Mouse (Mus musculus) heart, adult 2 months (tissue): ENCODE measurements around the gene Anks1. TPM values are rescaled to one million over a fixed set of nuclear protein-coding genes. Genes with fewer than 3 reads are reported as not detected.
"Not testable (repeated sequence)": the region's sequence is repeated elsewhere in the genome, so short reads cannot be mapped to it uniquely, and the experiment has no call there.

ENCODE experiments used
- DNase-seq, 2 experiments: peaks; one replicate each; pipeline ENCODE4 v3.0.0; 2021
- H3K27ac ChIP-seq: fragments of 200-600 bp; 2 replicates; pipeline ENCODE4 v1.8.1; 2022
- H3K27me3 ChIP-seq: fragments of 200-500 bp; 2 replicates; pipeline ENCODE4 v1.6.1; 2012; ENCODE audit warnings: mild to moderate bottlenecking, low read length, inconsistent platforms, mixed read lengths; ENCODE audit not compliant: control insufficient read depth, insufficient read depth
- H3K36me3 ChIP-seq: fragments of 200-500 bp; 2 replicates; pipeline ENCODE4 v1.6.1; 2012; ENCODE audit warnings: low read length, inconsistent platforms; ENCODE audit not compliant: control insufficient read depth, insufficient read depth
- H3K4me1 ChIP-seq: fragments of 200-500 bp; 2 replicates; pipeline ENCODE4 v1.6.1; 2011; ENCODE audit warnings: low read length; ENCODE audit not compliant: control insufficient read depth, insufficient read depth
- H3K4me3 ChIP-seq: fragments of 200-600 bp; 2 replicates; pipeline ENCODE4 v1.8.1; 2022
- H3K79me2 ChIP-seq: fragments of 200-500 bp; replicated peaks from 2 replicates; pipeline ENCODE4 v1.6.1; 2012; ENCODE audit warnings: mild to moderate bottlenecking, inconsistent platforms, low read length, moderate library complexity, mixed read lengths; ENCODE audit not compliant: control insufficient read depth, insufficient read depth
- H3K9ac ChIP-seq: fragments of 200-500 bp; 2 replicates; pipeline ENCODE4 v1.6.1; 2012; ENCODE audit warnings: low read depth, mild to moderate bottlenecking, control low read depth, inconsistent platforms, low read length, mixed read lengths
- CTCF ChIP-seq: fragments of 200-600 bp; IDR thresholded peaks from 2 replicates; pipeline ENCODE4 v1.8.1; 2022; ENCODE audit warnings: antibody characterized with exemption, mild to moderate bottlenecking, moderate library complexity
- EP300 ChIP-seq: fragments of 200-500 bp; IDR thresholded peaks from 2 replicates; pipeline ENCODE4 v1.6.1; 2011; ENCODE audit warnings: low read depth, low read length, control low read depth; ENCODE audit not compliant: insufficient read depth
- POLR2A ChIP-seq: fragments of 200-500 bp; IDR thresholded peaks from 2 replicates; pipeline ENCODE4 v1.6.1; 2011; ENCODE audit warnings: mild to moderate bottlenecking, low read depth, low read length, control low read depth; ENCODE audit not compliant: insufficient read depth
- WGBS: fragments of 180-500 bp; shearing (Covaris S2); methylation state at CpG from one replicate; pipeline ENCODE4 v1.1.7; 2018; 5-methylcytosine and 5-hydroxymethylcytosine counted together
- intact Hi-C: fragments of 180-260 bp; cut with DNase I; formaldehyde crosslinking; loops from one replicate; pipeline ENCODE4 v1.15.1; 2025
- polyA plus RNA-seq: library from polyadenylated mRNA; depleted of rRNA; stranded (reverse); fragments of >200 nt; gene quantifications from 2 replicates; pipeline ENCODE4 v1.2.3, GENCODE M21; 2012
- total RNA-seq, 2 experiments: library from RNA; stranded (reverse); gene quantifications; 2 replicates each; pipeline ENCODE4 v1.2.3; 2021

Anks1 gene
- total and polyA plus RNA-seq, 3 experiments = 51.6 to 76.4 (median 64.4) TPM

DNA sequence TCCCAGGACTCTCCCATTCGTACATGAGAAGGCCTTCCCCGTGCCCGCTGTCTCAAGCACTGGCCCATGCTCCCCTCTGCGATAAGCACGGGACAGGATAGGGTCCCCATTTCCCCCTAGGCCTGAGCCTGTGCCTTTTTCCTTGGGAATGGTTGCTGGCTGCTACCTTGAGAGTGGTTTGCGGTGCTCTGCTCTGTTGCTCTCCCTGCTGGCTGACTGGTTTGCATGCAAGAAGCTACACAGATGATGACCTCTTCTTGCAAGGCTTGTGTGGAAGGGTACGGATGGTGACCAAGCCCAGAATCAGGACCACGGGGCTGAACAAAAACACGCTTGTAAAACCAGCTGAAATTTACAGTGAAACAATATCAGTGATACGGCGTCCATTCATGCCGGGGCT is 75.3 kb downstream of the Anks1 start:
- no peak for TF ChIP-seq POLR2A
- TF ChIP-seq CTCF = peak; percentile 63
- no peak for TF ChIP-seq EP300
- intact Hi-C loops = loop anchor here (5.0 kb wide), 1 partner anchor 332 kb away; no protein-coding TSS in a partner anchor
- H3K79me2 ChIP-seq = no peaks in the 10 kb centered on the region

DNA sequence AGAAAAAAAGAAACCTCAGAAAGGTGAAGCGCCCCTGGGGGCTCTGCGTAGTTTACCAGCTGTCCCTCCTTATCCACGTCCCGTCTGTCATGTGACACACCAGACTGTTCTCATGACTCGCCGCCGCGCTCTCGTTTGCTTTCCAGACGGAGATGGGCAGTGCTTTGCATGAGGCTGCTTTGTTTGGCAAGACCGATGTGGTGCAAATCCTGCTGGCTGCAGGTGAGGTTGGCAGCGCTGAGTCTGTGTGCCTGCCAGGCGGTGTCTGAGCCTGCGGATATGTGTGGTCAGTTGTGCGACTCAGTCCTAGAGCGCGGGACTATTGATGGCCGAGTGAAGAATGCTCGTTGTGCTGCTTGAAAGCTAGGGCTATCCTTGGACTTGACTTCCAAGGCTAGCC is 77.0 kb downstream of the Anks1 start:
- WGBS = 95% methylated on average over 19 of the region's 19 CpGs
- Histone ChIP-seq H3K27ac (no peak overlapping the region), H3K9ac (no peak overlapping the region), H3K27me3 (no peaks in the 10 kb centered on the region), H3K79me2 (no peaks in the 10 kb centered on the region), H3K4me1 (peaks cover 2% of the 10 kb centered on the region), H3K4me3 (no peak overlapping the region), H3K36me3 (no peaks in the 10 kb centered on the region)
- intact Hi-C loops = loop anchor here (5.0 kb wide), 1 partner anchor 176 kb away; no protein-coding TSS in a partner anchor
- TF ChIP-seq POLR2A (no peak), CTCF (no peak), EP300 (no peak)
- no peak for DNase-seq

More for the DNA sequence above, 75.3 kb downstream of the Anks1 start:
- DNase-seq = no peak
- H3K36me3 ChIP-seq = no peaks in the 10 kb centered on the region
- H3K9ac ChIP-seq = no peak overlapping the region
- H3K4me3 ChIP-seq = no peak overlapping the region
- H3K27me3 ChIP-seq = no peaks in the 10 kb centered on the region
- H3K27ac ChIP-seq = no peak overlapping the region
- peaks cover 2% of the 10 kb centered on the region for H3K4me1 ChIP-seq
- WGBS = 90% methylated on average over 12 of the region's 12 CpGs

DNA sequence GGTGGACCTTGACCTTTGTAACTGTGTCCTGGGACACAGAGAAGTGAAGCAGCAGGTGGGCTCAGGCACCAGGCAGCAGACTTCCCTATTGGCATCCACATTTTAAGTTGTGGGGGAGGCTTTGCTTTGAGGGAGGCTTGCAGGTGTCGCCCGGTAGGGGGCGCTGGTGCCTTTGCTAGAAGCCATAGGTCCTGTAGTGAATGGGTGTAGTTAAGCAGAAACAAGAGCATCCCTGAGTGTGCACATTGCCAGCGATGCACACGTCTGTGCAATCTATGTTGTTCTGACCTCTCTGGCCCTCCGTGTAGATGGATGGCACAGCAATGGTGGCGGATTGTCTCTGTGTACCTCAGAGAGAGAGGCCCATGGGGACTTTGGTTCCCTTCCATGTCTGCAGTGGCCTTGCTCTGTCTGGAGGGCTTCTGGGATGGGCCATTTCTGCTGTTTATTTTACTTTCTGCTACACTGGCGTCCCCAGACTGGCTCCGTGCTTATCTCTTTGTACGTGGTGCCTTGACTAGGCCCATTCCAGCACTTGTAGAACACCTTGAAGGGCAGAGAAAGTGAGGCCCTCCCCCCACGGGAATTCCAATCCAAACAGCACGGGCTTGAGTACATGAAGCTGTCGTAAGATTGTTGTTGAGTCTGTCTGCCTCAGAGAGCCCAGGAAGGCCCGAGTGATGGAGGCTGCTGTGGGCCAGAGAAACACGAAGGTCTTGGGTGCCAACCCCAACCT is 80.9 kb downstream of the Anks1 start:
- no peak overlapping the region for H3K4me3 ChIP-seq
- no peaks in the 10 kb centered on the region for H3K79me2 ChIP-seq
- DNase-seq = peak; percentile 80 to 89
- TF ChIP-seq EP300 (peak; percentile 95), POLR2A (no peak), CTCF (peak; percentile 100; the same call in 1 of the 2 replicates)
- no peaks in the 10 kb centered on the region for H3K4me1 ChIP-seq
- H3K27me3 ChIP-seq = no peaks in the 10 kb centered on the region
- H3K36me3 ChIP-seq = no peaks in the 10 kb centered on the region
- no peak overlapping the region for H3K27ac ChIP-seq
- WGBS = 40% methylated on average over 15 of the region's 15 CpGs
- intact Hi-C loops = loop anchor here (1.0 to 5.0 kb wide), 3 partner anchors 72 to 172 kb away; no protein-coding TSS in a partner anchor
- H3K9ac ChIP-seq = no peak overlapping the region

DNA sequence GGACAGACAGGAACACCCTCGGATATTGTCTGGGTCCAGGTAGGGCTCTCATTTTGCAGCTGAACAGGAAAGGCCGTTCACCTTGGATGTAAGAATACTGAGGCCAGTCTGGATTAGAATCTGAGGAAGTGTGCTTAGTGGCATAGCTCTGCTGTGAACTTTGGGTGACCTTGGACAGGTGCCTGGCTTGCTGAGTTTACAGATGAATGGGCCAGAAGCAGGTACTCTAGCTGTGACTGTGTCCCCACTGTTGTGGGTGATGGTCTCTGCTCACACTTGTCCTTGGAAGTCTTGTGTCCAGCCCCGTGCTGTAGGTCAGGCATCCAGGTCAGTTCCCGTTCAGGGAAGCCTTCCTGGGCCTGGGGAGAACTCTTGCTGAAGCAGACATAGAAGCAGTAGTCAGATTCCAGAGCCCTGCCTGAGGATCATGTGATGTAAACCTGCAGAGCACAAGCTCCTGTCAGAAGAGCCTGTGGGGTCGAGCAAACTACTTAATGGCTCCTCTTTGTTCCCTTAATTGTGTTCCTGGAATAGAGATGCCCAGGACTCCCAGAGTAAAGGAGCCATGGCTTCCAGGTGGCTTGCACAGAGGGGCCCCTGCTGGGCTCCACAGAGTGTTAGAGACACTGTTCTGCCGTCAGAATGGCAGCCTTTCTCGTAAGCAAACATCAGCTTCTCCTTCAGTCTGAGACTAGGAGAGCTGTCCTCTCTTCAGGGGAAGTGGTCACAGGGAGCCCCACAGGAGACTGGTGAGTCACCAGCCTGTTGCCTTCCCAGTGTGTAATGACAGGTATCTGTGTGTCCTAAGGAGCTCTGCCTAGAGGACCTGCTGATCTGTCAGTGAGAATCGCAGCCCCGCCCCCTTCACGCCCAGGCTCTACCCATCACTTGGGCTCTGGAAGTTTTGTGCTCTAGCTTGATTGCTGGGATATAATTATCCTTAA is 85.2 kb downstream of the Anks1 start:
- intact Hi-C loops = loop anchor here (5.0 kb wide), 1 partner anchor 68 kb away; no protein-coding TSS in a partner anchor
- no peaks in the 10 kb centered on the region for H3K4me1 ChIP-seq
- 73% methylated on average over 10 of the region's 10 CpGs for WGBS
- no peaks in the 10 kb centered on the region for H3K27me3 ChIP-seq
- TF ChIP-seq CTCF (no peak), EP300 (no peak), POLR2A (no peak)
- H3K27ac ChIP-seq = no peak overlapping the region
- H3K4me3 ChIP-seq = no peak overlapping the region
- no peaks in the 10 kb centered on the region for H3K79me2 ChIP-seq
- no peaks in the 10 kb centered on the region for H3K36me3 ChIP-seq
- DNase-seq = no peak
- H3K9ac ChIP-seq = no peak overlapping the region

DNA sequence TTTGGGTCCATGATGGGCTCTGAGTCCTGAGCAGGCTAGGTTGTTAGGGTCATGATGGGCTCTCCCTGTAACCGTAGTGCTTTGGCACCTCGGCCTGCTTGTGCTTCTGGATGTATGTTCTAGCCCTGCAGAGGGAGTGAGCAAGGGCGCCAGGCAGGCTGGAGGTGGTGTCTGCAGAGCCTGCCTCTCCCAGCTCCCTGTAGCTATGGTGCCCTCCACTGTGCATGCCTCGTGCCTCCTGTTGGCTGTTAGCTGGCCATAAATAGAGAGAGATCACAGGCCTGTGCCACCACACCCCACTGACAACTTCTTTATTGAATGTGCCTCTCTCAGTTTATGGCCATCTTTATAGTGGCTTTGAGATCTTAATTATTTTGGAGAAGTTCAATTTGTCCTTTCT is 87.2 kb downstream of the Anks1 start:
- Histone ChIP-seq H3K27me3 (no peaks in the 10 kb centered on the region), H3K27ac (no peak overlapping the region), H3K79me2 (no peaks in the 10 kb centered on the region), H3K36me3 (no peaks in the 10 kb centered on the region), H3K4me3 (no peak overlapping the region), H3K4me1 (no peaks in the 10 kb centered on the region), H3K9ac (no peak overlapping the region)
- intact Hi-C loops = loop anchor here (5.0 kb wide), 1 partner anchor 36 kb away; no protein-coding TSS in a partner anchor
- no peak for DNase-seq
- 77% methylated on average over 4 of the region's 4 CpGs for WGBS
- TF ChIP-seq POLR2A (no peak), CTCF (peak; percentile 29), EP300 (no peak)

DNA sequence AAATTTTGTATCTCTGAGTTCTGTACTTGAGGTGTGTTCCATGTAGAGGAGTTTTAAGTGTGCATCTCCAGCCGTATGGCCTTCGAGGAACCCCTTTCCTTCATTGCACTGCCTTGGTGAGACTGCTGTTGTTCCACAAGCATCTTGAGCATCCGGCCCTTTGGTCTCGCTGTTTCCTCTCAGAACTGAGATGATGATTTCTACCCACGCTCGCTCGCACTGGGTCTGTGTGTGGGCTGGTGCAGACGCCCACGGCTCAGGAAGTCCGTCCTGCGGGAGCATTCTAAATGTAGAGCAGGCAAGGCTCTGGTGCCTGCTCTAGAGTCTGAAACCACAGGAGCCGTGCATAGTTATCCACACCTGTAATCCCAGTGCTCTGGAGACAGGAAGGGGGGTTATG is 88.1 kb downstream of the Anks1 start:
- DNase-seq = no peak
- H3K9ac ChIP-seq = no peak overlapping the region
- WGBS = 39% methylated on average over 12 of the region's 12 CpGs
- no peak overlapping the region; the same call in 1 of the 2 replicates for H3K27ac ChIP-seq
- intact Hi-C loops = loop anchor here (5.0 kb wide), 1 partner anchor 35 kb away; no protein-coding TSS in a partner anchor
- no peaks in the 10 kb centered on the region for H3K27me3 ChIP-seq
- no peaks in the 10 kb centered on the region for H3K79me2 ChIP-seq
- TF ChIP-seq CTCF (no peak), EP300 (no peak), POLR2A (no peak)
- H3K36me3 ChIP-seq = no peaks in the 10 kb centered on the region
- no peak overlapping the region for H3K4me3 ChIP-seq
- H3K4me1 ChIP-seq = no peaks in the 10 kb centered on the region

DNA sequence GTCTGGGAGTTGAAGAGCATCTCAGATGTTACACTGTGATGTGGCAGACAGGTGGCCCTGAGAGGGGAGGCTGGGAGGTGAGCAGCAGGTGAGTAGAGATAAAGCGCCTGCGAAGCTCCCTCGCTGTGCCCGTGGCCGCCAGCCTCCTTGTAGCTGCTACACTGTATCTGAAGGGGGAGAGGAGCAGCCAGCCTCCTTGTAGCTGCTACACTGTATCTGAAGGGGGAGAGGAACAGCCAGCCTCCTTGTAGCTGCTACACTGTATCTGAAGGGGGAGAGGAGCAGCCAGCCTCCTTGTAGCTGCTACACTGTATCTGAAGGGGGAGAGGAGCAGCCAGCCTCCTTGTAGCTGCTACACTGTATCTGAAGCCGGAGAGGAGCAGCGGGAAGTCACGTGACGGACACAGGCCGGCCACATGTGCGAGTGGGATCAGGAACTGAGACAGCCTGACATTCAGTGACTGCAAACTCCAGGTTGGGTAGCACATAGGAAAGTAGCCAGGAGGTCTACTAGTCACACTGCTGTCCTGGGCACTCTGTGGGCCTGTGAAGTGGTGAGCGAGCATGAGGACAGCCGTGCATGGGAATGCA is 90.7 kb downstream of the Anks1 start:
- not testable (repeated sequence) for DNase-seq, H3K36me3 ChIP-seq, H3K27ac ChIP-seq, H3K4me3 ChIP-seq, H3K79me2 ChIP-seq, H3K4me1 ChIP-seq, H3K27me3 ChIP-seq, H3K9ac ChIP-seq
- WGBS = 90% methylated on average over 13 of the region's 13 CpGs
- intact Hi-C loops = loop anchor here (5.0 kb wide), 1 partner anchor 33 kb away; no protein-coding TSS in a partner anchor
